Mouse (Mus musculus): ENCODE measurements around the gene Snx17. TPM values are rescaled to one million over a fixed set of nuclear protein-coding genes. Genes with fewer than 3 reads are reported as not detected.

The Snx17 gene
- polyA plus RNA-seq, 1 experiment: 138 TPM

GRCm38 (mm10) chr5:31196207-31196606 is 3.2 kb downstream of the Snx17 start:
- TF ChIP-seq REST (IDR thresholded peaks at IDR 0.05; ENCODE audit: insufficient read depth, insufficient read length) (no peak), USF1 (IDR thresholded peaks at IDR 0.05; ENCODE audit: low read depth) (no peak), POLR2AphosphoS2 (IDR thresholded peaks at IDR 0.05; ENCODE audit: insufficient read length, low read depth) (peak; percentile 67), MYOD1 (IDR thresholded peaks at IDR 0.05; ENCODE audit: control insufficient read depth in 1 of 3, insufficient read length in 2 of 3, low read depth in 2 of 3) (no peak)
- Histone ChIP-seq H3K4me3 (no peak overlapping the region), H3ac (ENCODE audit: control insufficient read depth, insufficient read length) (no peak overlapping the region), H3K36me3 (ENCODE audit: control insufficient read depth, insufficient read depth) (peaks cover 41% of the 10 kb centered on the region), H3K4me2 (ENCODE audit: low read depth) (no peak overlapping the region), H3K27me3 (ENCODE audit: control insufficient read depth, insufficient read depth, insufficient read length) (no peaks in the 10 kb centered on the region), H3K79me2 (ENCODE audit: control insufficient read depth, insufficient read depth) (peaks cover 17% of the 10 kb centered on the region)

- Histone ChIP-seq H3K79me2 (ENCODE audit: control insufficient read depth, insufficient read depth) (peaks cover 24% of the 10 kb centered on the region), H3K36me3 (ENCODE audit: control insufficient read depth, insufficient read depth) (peaks cover 41% of the 10 kb centered on the region), H3ac (ENCODE audit: control insufficient read depth, insufficient read length) (no peak overlapping the region), H3K4me2 (ENCODE audit: low read depth) (no peak overlapping the region), H3K4me3 (no peak overlapping the region), H3K27me3 (ENCODE audit: control insufficient read depth, insufficient read depth, insufficient read length) (no peaks in the 10 kb centered on the region)
- TF ChIP-seq E2F4 (IDR thresholded peaks at IDR 0.05; ENCODE audit: insufficient read depth): no peak
- no peak for TF ChIP-seq TCF12 (IDR thresholded peaks at IDR 0.05; ENCODE audit: insufficient read depth, poor library complexity, severe bottlenecking)
- TF ChIP-seq MYOD1 (IDR thresholded peaks at IDR 0.05; ENCODE audit: control insufficient read depth in 1 of 3, insufficient read length in 2 of 3, low read depth in 2 of 3): no peak
- peak; percentile 62 for TF ChIP-seq POLR2AphosphoS2 (IDR thresholded peaks at IDR 0.05; ENCODE audit: insufficient read length, low read depth)
- TF ChIP-seq CEBPB (IDR thresholded peaks at IDR 0.05; ENCODE audit: insufficient read depth, poor library complexity, severe bottlenecking): no peak
Observed at GRCm38 (mm10) chr5:31197072-31197471, 4.0 kb downstream of the Snx17 start.

- H3K79me2 ChIP-seq (ENCODE audit: control insufficient read depth, insufficient read depth): peaks cover 24% of the 10 kb centered on the region
- no peak overlapping the region for H3ac ChIP-seq (ENCODE audit: control insufficient read depth, insufficient read length)
- H3K27me3 ChIP-seq (ENCODE audit: control insufficient read depth, insufficient read depth, insufficient read length): no peaks in the 10 kb centered on the region
- peaks cover 41% of the 10 kb centered on the region for H3K36me3 ChIP-seq (ENCODE audit: control insufficient read depth, insufficient read depth)
- TF ChIP-seq POLR2AphosphoS2 (IDR thresholded peaks at IDR 0.05; ENCODE audit: insufficient read length, low read depth): peak; percentile 74
- no peak for TF ChIP-seq MYOG (IDR thresholded peaks at IDR 0.05; ENCODE audit: control insufficient read depth in 1 of 3, insufficient read depth in 1 of 3, insufficient read length in 2 of 3, low read depth in 2 of 3)
- peak; percentile 44 for TF ChIP-seq POLR2A (IDR thresholded peaks at IDR 0.05; ENCODE audit: insufficient read length, low read depth)
- H3K4me2 ChIP-seq (ENCODE audit: low read depth): no peak overlapping the region
- H3K4me3 ChIP-seq: no peak overlapping the region
Observed at GRCm38 (mm10) chr5:31198170-31198569, 5.1 kb downstream of the Snx17 start.

GRCm38 (mm10) chr5:31198616-31199320 is 5.7 kb downstream of the Snx17 start:
- Histone ChIP-seq H3K79me2 (ENCODE audit: control insufficient read depth, insufficient read depth) (peaks cover 22% of the 10 kb centered on the region), H3K27me3 (ENCODE audit: control insufficient read depth, insufficient read depth, insufficient read length) (no peaks in the 10 kb centered on the region), H3K4me3 (no peak overlapping the region), H3K4me2 (ENCODE audit: low read depth) (no peak overlapping the region), H3ac (ENCODE audit: control insufficient read depth, insufficient read length) (no peak overlapping the region), H3K36me3 (ENCODE audit: control insufficient read depth, insufficient read depth) (peaks cover 44% of the 10 kb centered on the region)
- no peak for TF ChIP-seq MYOD1 (IDR thresholded peaks at IDR 0.05; ENCODE audit: control insufficient read depth in 1 of 3, insufficient read length in 2 of 3, low read depth in 2 of 3)
- no peak for TF ChIP-seq TCF12 (IDR thresholded peaks at IDR 0.05; ENCODE audit: insufficient read depth, poor library complexity, severe bottlenecking)

- H3ac ChIP-seq (ENCODE audit: control insufficient read depth, insufficient read length): no peak overlapping the region
- peaks cover 16% of the 10 kb centered on the region for H3K79me2 ChIP-seq (ENCODE audit: control insufficient read depth, insufficient read depth)
- peaks cover 50% of the 10 kb centered on the region for H3K36me3 ChIP-seq (ENCODE audit: control insufficient read depth, insufficient read depth)
- H3K4me2 ChIP-seq (ENCODE audit: low read depth): no peak overlapping the region
- peak; percentile 49 for TF ChIP-seq POLR2A (IDR thresholded peaks at IDR 0.05; ENCODE audit: insufficient read length, low read depth)
- TF ChIP-seq POLR2AphosphoS2 (IDR thresholded peaks at IDR 0.05; ENCODE audit: insufficient read length, low read depth): peak; percentile 81
- no peak for TF ChIP-seq USF1 (IDR thresholded peaks at IDR 0.05; ENCODE audit: low read depth)
- no peak overlapping the region for H3K4me3 ChIP-seq
- no peaks in the 10 kb centered on the region for H3K27me3 ChIP-seq (ENCODE audit: control insufficient read depth, insufficient read depth, insufficient read length)
Observed at GRCm38 (mm10) chr5:31199321-31199892, 6.4 kb downstream of the Snx17 start.

GRCm38 (mm10) chr5:31199893-31200292 is 6.9 kb downstream of the Snx17 start:
- Histone ChIP-seq H3K79me2 (ENCODE audit: control insufficient read depth, insufficient read depth) (peaks cover 12% of the 10 kb centered on the region), H3K36me3 (ENCODE audit: control insufficient read depth, insufficient read depth) (peaks cover 50% of the 10 kb centered on the region), H3K4me3 (no peak overlapping the region), H3ac (ENCODE audit: control insufficient read depth, insufficient read length) (no peak overlapping the region), H3K4me2 (ENCODE audit: low read depth) (no peak overlapping the region), H3K27me3 (ENCODE audit: control insufficient read depth, insufficient read depth, insufficient read length) (no peaks in the 10 kb centered on the region)
- TF ChIP-seq E2F4 (IDR thresholded peaks at IDR 0.05; ENCODE audit: insufficient read depth) (no peak), MYOG (IDR thresholded peaks at IDR 0.05; ENCODE audit: control insufficient read depth in 1 of 3, insufficient read depth in 1 of 3, insufficient read length in 2 of 3, low read depth in 2 of 3) (peak in 1 of 3 experiments; percentile 17), REST (IDR thresholded peaks at IDR 0.05; ENCODE audit: insufficient read depth, insufficient read length) (no peak), TCF3 (IDR thresholded peaks at IDR 0.05; ENCODE audit: insufficient read length, low read depth) (no peak), MAX (IDR thresholded peaks at IDR 0.05; ENCODE audit: low read depth) (no peak), POLR2AphosphoS2 (IDR thresholded peaks at IDR 0.05; ENCODE audit: insufficient read length, low read depth) (peak; percentile 4), TCF12 (IDR thresholded peaks at IDR 0.05; ENCODE audit: insufficient read depth, poor library complexity, severe bottlenecking) (no peak), MYOD1 (IDR thresholded peaks at IDR 0.05; ENCODE audit: control insufficient read depth in 1 of 3, insufficient read length in 2 of 3, low read depth in 2 of 3) (peak in 1 of 3 experiments; percentile 15), USF1 (IDR thresholded peaks at IDR 0.05; ENCODE audit: low read depth) (no peak), CEBPB (IDR thresholded peaks at IDR 0.05; ENCODE audit: insufficient read depth, poor library complexity, severe bottlenecking) (no peak), SRF (IDR thresholded peaks at IDR 0.05; ENCODE audit: control insufficient read depth, insufficient read length, low read depth) (no peak), POLR2A (IDR thresholded peaks at IDR 0.05; ENCODE audit: insufficient read length, low read depth) (no peak)

Measured in myocyte (in vitro differentiated cells).